Mouse (Mus musculus) MEL (cell line): ENCODE measurements at regions not wholly inside any gene's neighbourhood (a gene's known extent, or its start where the extent isn't known, plus 50 kb on each side); places are given as distances from the start of the nearest gene placed in this dataset.

ENCODE experiments used
- CHD1 ChIP-seq: IDR thresholded peaks from 2 replicates; pipeline ENCODE4 v1.6.1; 2012; ENCODE audit warnings: low read depth, mild to moderate bottlenecking, inconsistent platforms, low read length, improper control_type of control experiment
- CHD2 ChIP-seq: IDR thresholded peaks from 2 replicates; pipeline ENCODE4 v1.6.1; 2011; ENCODE audit warnings: low read length, improper control_type of control experiment
- CTCF ChIP-seq, 3 experiments: IDR thresholded peaks in 2 of 3; conservative IDR thresholded peaks in 1 of 3; 2 replicates each; pipeline ENCODE4 v1.5.1; 2011 to 2012; ENCODE audit warnings: low read length in 3 of 3, low read depth in 2 of 3, mild to moderate bottlenecking in 2 of 3, improper control_type of control experiment in 1 of 3, inconsistent platforms in 1 of 3, mixed read lengths in 1 of 3, moderate library complexity in 1 of 3; ENCODE audit not compliant: control insufficient read depth in 1 of 3, insufficient read depth in 1 of 3, poor library complexity in 1 of 3, severe bottlenecking in 1 of 3
- EP300 ChIP-seq, 2 experiments: IDR thresholded peaks; 2 replicates each; pipeline ENCODE4 v1.6.1; 2011; ENCODE audit warnings: improper control_type of control experiment in 2 of 2, low read length in 2 of 2, low read depth in 1 of 2, mild to moderate bottlenecking in 1 of 2
- MAFK ChIP-seq: IDR thresholded peaks from 2 replicates; pipeline ENCODE4 v1.6.1; 2011; ENCODE audit warnings: low read depth, mild to moderate bottlenecking, low read length, improper control_type of control experiment, borderline replicate concordance
- NELFE ChIP-seq: IDR thresholded peaks from 2 replicates; pipeline ENCODE4 v1.6.1; 2011; ENCODE audit warnings: low read depth, low read length, improper control_type of control experiment
- POLR2A ChIP-seq, 2 experiments: IDR thresholded peaks; 2 replicates each; pipeline ENCODE4 v1.6.1; 2011 to 2012; ENCODE audit warnings: low read length in 2 of 2, mild to moderate bottlenecking in 2 of 2, control low read depth in 1 of 2, improper control_type of control experiment in 1 of 2, low read depth in 1 of 2, moderate library complexity in 1 of 2; ENCODE audit not compliant: control insufficient read depth in 1 of 2, insufficient read depth in 1 of 2, poor library complexity in 1 of 2
- POLR2AphosphoS5 ChIP-seq: IDR thresholded peaks from 2 replicates; pipeline ENCODE4 v1.6.1; 2012; ENCODE audit warnings: low read depth, borderline replicate concordance, mild to moderate bottlenecking, inconsistent platforms, low read length, moderate library complexity, mixed read lengths
- RCOR1 ChIP-seq: IDR thresholded peaks from 2 replicates; pipeline ENCODE4 v1.6.1; 2012; ENCODE audit warnings: low read depth, mild to moderate bottlenecking, inconsistent platforms, low read length, improper control_type of control experiment
- SMC3 ChIP-seq: IDR thresholded peaks from 2 replicates; pipeline ENCODE4 v1.6.1; 2011; ENCODE audit warnings: low read depth, low read length, improper control_type of control experiment
- TCF12 ChIP-seq: IDR thresholded peaks from 2 replicates; pipeline ENCODE4 v1.6.1; 2014; ENCODE audit warnings: low read depth, mild to moderate bottlenecking, inconsistent platforms, low read length, improper control_type of control experiment, moderate library complexity
- USF1 ChIP-seq: IDR thresholded peaks from 2 replicates; pipeline ENCODE4 v1.6.1; 2014; ENCODE audit warnings: low read depth, mild to moderate bottlenecking, inconsistent platforms, low read length, improper control_type of control experiment, moderate library complexity
- USF2 ChIP-seq, 2 experiments: IDR thresholded peaks; 2 replicates each; pipeline ENCODE4 v1.6.1; 2011 to 2012; ENCODE audit warnings: improper control_type of control experiment in 2 of 2, low read length in 2 of 2, borderline replicate concordance in 1 of 2, inconsistent platforms in 1 of 2, low read depth in 1 of 2, mild to moderate bottlenecking in 1 of 2; ENCODE audit not compliant: insufficient read depth in 1 of 2
- ZC3H11A ChIP-seq: IDR thresholded peaks from 2 replicates; pipeline ENCODE4 v1.6.1; 2012; ENCODE audit warnings: low read depth, mild to moderate bottlenecking, inconsistent platforms, low read length, improper control_type of control experiment

DNA sequence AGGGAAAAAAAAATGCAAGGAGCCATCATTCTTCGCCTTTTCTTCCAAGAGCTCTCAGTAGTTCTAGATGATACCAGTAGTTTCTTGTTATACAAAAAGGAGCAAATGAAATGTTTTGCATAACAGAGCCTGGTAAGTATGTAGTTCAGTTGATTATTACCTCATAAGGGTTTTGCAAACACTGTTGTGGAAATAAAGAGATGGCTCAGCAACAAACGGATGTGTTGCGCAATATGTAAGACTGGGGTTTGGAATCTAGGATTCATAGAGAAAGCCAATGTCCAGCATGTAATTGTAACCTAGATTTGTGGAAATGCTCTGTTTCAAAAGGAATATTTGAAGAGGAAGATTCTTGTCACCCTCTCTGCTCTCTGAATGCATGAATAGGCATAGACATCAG lies 372.4 kb downstream of the Slco6d1 start:
- TF ChIP-seq TCF12, result no peak
- TF ChIP-seq CTCF (IDR thresholded peaks at IDR 0.05 in 2 of 3, conservative IDR thresholded peaks at IDR 0.05 in 1 of 3; ENCODE audit: control insufficient read depth in 1 of 3, insufficient read depth in 1 of 3, low read depth in 2 of 3, low read length in 3 of 3, poor library complexity in 1 of 3, severe bottlenecking in 1 of 3), result no peak
- TF ChIP-seq EP300 (IDR thresholded peaks at IDR 0.05; ENCODE audit: low read depth in 1 of 2, low read length in 2 of 2), result no peak
- TF ChIP-seq CHD1, result no peak
- no peak for TF ChIP-seq MAFK
- no peak for TF ChIP-seq CHD2
- TF ChIP-seq USF1, result no peak
- no peak for TF ChIP-seq RCOR1
- TF ChIP-seq ZC3H11A, result no peak
- no peak for TF ChIP-seq POLR2A (IDR thresholded peaks at IDR 0.05; ENCODE audit: control insufficient read depth in 1 of 2, insufficient read depth in 1 of 2, low read depth in 1 of 2, low read length in 2 of 2, poor library complexity in 1 of 2)
- no peak for TF ChIP-seq POLR2AphosphoS5
- no peak for TF ChIP-seq SMC3
- TF ChIP-seq NELFE, result no peak
- TF ChIP-seq USF2 (IDR thresholded peaks at IDR 0.05; ENCODE audit: borderline replicate concordance in 1 of 2, insufficient read depth in 1 of 2, low read depth in 1 of 2, low read length in 2 of 2), result no peak
